Mouse (Mus musculus) left cerebral cortex, adult 11 months (tissue): ENCODE measurements at regions not wholly inside any gene's neighbourhood (a gene's known extent, or its start where the extent isn't known, plus 50 kb on each side); places are given as distances from the start of the nearest gene placed in this dataset.

ENCODE experiments used
- DNase-seq: peaks from one replicate; pipeline ENCODE4 v3.0.0; 2022; ENCODE audit warnings: low spot score

DNA sequence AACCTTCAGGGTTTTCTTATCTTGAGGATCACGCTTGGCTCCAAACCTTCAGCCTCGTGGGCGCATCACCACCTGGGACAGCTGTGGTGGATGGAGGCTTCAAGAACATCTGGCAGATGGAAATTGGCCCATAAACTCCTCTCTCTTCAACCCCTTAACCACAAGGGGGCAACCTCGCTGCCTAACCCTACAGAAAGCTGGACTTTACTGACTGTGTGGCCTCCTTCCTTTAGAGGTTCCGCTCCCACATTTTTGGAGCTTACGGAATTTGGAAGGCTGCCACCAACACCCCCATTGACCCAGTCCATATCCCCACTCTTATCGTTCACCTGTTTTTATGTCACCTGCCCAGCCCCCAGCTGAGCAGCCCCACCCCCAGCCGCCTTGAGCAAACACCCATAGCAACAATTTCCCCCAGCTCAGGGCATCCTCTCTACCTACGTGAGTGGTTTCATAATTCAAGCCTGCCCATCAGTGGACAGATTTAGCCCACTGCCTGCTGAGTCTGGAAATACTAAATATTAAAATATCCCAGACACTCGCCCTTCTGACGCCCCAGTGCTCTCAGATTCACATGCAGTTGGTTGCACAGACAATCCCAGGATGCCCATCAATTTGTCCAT is 167.0 kb upstream of the Slc22a22 start:
- DNase-seq, result no peak

DNA sequence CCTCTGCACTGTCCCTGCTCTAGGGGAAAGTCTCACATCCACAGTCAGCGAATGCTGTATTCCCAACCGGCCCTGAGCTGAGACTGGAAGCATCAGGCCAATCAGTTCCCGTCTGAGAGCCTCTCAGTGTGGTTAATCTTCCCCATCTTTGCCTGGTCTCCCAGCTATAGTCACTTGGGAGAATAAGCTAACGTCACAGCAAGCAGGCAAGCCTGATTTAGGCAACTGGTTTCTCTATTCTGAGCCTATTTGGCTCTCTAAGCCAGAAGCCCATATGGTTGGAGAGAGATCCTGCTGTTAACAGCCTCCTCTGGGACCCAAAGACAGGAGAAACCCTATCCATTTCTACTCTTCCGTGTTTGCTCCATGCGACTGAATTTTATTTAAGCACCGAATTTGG is 161.7 kb upstream of the Slc22a22 start:
- DNase-seq, result no peak

DNA sequence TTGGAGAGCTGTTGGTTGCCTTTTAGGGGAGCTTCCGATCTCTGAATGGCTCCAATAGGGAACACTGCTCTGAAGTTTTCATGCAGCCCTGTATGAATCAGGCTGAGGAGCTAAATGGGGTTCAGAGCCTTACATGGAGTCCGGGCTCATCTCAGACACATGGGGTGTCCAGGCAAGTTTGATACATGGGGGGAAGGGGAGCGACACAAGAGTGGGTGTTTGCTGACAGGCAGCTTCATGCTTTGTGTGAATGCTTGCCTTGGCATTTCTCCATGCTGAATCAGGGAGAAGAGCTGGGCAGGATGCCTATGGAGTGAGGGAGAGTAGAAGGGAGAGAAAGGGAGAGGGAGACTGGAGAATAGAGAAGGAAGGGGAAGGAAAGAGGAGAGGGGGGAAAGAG is 155.6 kb upstream of the Slc22a22 start:
- DNase-seq, result peak; percentile 7

- DNase-seq, result no peak
These were observed 155.1 kb upstream of the Slc22a22 start for GRCm38 (mm10) chr15:57632537-57632936.

DNA sequence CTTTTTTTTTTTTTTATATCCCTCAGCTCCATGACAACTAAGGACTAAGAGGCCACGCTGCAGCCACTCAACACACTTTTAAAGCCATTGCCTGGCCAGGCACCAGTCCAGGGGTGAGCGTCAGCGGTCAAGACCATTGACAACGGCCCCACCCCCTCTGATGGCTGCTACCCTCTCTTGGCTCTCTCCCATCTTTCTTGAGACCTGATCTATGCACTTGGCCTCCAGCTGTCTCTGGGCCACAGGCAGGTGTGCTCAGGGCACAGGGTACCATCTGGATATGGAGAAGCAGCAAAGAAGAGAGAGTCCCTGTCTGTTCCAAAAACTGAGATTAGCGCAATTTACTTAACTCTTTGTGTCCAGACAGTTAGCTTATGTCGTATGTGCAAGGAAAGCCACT is 141.0 kb upstream of the Slc22a22 start:
- no peak for DNase-seq

DNA sequence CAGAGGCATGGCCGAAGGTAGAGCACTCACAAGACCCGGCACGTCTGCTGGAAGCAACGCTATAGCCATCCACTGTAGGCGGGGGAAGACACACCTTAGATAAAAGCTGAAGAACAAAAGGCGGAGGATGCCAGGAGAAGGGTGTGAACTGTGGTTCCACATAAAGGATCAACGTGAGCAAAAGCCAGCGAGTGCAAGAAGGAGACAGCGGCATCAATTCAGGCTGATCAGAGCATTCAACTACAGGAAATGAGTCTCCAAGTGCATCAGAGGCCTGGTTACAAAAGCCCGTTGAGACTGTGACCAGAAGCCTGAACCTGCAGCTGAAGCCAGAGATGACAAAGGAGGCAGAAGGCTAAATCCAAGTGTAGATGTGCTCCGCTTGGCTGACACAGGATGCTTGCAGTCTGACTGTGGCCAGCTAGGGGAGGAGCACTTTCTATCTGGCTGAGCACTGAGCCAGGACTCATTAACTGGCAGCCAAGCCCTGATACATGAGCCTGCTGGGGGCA is 139.5 kb upstream of the Slc22a22 start:
- no peak for DNase-seq

GRCm38 (mm10) chr15:57610006-57610405 is 132.6 kb upstream of the Slc22a22 start:
- no peak for DNase-seq

- DNase-seq, result no peak
These were observed 131.1 kb upstream of the Slc22a22 start for GRCm38 (mm10) chr15:57608519-57608918.

- DNase-seq, result no peak
These were observed 123.1 kb upstream of the Slc22a22 start for GRCm38 (mm10) chr15:57600562-57600961.

- DNase-seq, result no peak
These were observed 116.0 kb upstream of the Slc22a22 start for GRCm38 (mm10) chr15:57593326-57594004.

- DNase-seq, result peak; percentile 16
These were observed 113.3 kb upstream of the Slc22a22 start for GRCm38 (mm10) chr15:57590597-57591219.

- peak; percentile 9 for DNase-seq
These were observed 112.3 kb upstream of the Slc22a22 start for GRCm38 (mm10) chr15:57589404-57590377.

DNA sequence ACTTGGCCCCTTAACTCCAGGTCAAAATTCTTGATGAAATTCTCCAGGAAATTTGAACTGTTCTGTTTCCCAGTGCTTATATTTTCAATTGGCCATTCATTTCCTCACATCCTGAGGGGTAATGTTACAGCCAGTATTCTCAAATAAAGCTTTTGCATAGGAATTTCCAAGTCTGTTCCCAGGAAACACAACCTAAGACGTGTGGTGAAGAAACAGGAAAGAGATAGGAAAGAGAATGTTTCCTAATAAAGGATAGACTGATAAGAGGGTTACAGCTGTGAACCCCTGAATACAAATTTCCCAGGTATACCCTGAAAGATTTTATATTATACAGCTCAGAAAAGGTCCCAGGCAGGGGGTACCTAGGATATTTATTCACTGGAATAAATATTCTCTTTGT is 108.0 kb upstream of the Slc22a22 start:
- DNase-seq, result no peak

DNA sequence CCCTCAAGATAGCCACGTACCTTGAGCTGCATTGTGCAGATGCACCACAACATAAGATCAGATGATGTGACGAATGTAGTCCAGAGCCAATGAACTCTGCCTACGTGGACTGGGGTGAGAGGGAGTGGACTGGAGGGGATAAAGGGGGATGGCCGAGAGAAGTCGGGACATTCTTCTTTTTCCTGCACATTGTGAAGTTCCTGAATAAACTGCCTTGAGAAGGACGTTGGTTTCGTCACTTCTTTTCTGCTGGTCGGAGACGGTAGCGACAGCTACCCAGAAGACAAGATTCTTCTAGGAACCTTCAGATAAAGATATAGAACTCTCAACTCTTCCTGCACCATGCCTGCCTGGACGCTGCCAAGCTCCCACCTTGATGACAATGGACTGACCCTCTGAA is 107.1 kb upstream of the Slc22a22 start:
- no peak for DNase-seq

GRCm38 (mm10) chr15:57581266-57581665 is 103.8 kb upstream of the Slc22a22 start:
- DNase-seq, result no peak

DNA sequence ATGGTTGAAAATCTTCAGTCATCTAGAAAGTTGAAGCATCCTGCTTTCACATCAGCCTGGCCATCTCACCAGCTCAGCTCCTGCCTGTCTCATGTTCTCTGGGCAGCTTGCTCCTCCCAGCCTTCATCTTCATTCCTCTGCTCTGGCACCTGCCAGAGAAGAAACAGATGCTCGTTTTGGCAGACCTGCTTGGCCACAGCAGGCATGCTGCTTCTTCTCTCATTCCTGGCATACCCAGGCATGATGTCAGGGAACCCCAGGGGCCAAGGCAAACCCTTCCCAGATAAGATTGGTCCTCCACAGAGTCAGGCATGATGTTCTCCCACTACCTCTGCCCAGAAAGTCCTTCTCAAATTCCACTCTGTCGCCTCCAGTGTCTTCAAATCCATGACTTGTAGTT is 101.4 kb upstream of the Slc22a22 start:
- no peak for DNase-seq

DNA sequence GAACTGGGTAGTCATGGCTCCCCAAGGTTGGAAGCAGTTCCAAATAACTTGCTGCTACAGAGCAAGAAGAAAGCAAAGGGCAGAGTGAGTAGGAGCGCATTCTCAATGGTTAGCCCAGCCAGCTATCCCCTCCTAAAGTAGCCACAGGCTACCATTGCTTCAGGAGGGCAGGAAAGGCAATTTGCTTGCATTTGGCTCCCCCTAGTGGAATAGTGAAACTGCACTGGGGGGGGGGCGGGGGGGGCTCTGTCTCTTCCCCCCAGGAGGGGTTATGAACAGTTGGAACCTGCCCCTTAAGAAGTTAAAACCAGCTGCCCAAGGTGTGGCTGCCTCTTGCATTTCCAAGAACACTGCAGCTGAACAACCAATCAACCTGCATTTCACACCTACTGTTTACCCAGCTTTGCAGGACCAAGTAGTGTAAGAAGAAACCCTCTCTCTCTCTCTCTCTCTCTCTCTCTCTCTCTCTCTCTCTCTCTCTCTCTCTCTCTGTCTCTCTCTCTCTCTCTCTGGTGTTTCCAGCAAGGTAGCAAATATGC is 96.7 kb upstream of the Slc22a22 start:
- DNase-seq, result no peak

DNA sequence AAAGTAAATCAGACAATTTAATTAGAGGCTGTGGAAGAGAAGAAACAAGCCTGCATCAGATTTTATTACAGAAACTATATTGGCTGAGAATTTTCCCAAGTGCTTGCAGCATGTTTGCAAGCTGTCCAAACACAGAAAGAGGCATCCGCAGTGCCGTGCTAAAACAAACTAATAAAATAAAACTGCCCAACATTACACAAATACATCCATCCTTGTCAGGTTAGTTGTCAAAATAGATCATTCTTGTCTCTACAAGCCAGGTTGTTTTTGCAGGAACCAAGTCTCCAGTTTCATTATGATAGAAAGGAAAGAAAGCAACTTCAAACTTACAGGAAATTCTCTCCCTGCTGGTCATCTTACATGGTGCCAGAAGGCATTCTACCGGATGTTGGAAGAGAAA is 95.0 kb upstream of the Slc22a22 start:
- DNase-seq, result no peak

GRCm38 (mm10) chr15:57568006-57568630 is 90.7 kb upstream of the Slc22a22 start:
- DNase-seq, result no peak

GRCm38 (mm10) chr15:57547154-57547553 is 69.7 kb upstream of the Slc22a22 start:
- no peak for DNase-seq

GRCm38 (mm10) chr15:57545141-57545540 is 67.7 kb upstream of the Slc22a22 start:
- no peak for DNase-seq
